Mouse (Mus musculus): ENCODE results near the gene Ap1g1.

DNA sequence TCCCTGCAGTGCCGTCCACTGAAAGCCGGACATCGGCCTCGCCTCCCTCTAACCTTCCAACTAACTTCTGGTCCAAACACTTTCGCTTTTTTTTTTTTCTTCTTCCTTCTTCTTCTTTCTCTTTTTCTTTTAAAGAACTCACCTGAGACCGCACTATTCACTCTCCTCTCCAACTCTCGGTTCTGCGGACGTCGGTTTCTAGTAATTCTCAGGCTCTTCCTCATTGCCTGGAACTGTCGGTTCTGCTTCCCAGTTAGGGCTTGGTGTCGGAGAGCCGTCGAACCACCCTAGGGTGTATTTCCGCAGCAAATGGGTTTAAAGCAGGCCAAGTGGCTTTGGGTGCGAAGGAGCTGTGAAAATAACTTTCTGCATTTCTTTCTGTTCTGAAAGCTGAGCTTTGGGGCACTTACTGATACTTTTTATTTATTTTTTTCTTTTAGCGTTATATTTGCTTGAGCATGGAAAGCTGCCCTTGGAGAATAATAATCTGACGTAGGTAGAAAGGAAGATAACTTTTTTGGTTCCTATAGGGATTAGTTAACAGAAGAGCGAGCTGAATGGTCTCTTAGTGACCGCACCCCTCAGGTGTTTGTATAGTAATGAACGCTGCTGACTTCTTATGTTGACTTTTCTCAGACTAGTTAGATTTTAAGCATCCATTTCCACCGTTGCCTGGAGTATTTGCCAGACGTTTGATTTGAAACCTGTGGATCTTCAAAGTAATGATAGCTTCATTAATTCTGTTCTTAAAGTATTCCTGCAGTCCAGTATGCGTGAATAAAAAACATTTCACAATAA lies 1.3 kb downstream of the Ap1g1 start:
- TF ChIP-seq CTCF (conservative IDR thresholded peaks at IDR 0.05; ENCODE audit: low read length) (no peak), NANOG (IDR thresholded peaks at IDR 0.05; ENCODE audit: borderline replicate concordance, low read length) (no peak)

All from E14TG2a.4 (cell line).